Mouse (Mus musculus): ENCODE measurements around the gene 1700056E22Rik.

DNA sequence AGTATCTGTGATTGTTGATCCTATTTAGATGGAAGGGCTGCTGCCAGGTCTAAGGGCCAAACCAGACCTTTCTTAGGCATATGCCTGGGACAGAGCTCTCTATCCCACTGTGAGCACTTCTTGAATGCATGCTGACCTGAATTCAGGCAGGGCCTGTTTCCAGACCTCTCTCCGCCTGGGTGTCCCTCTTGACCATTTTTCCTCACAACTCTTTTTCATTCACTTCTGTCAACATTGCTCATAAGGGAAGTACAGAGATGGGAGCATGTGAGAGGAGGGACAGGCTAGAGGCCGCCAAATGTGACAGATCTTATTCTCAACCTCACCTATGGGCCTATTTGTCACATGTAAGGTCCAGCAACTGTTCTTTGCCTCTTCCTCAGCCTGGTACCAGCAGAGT lies 20.1 kb upstream of the 1700056E22Rik start:
- TF ChIP-seq POLR2A (IDR thresholded peaks at IDR 0.05; ENCODE audit: insufficient read depth, low read length) (no peak), CTCF (IDR thresholded peaks at IDR 0.05; ENCODE audit: low read depth, low read length) (no peak), EP300 (IDR thresholded peaks at IDR 0.05; ENCODE audit: insufficient read depth, low read depth, low read length) (no peak)

Data from ES-Bruce4 (cell line).